Mouse (Mus musculus) adipocyte (in vitro differentiated cells): Measurements from ENCODE around the gene Grik3.

Experiments
- DNase-seq: peaks from one replicate; pipeline ENCODE4 v3.0.0-alpha.2; 2016; ENCODE audit warnings: low spot score

The Grik3 gene

DNA sequence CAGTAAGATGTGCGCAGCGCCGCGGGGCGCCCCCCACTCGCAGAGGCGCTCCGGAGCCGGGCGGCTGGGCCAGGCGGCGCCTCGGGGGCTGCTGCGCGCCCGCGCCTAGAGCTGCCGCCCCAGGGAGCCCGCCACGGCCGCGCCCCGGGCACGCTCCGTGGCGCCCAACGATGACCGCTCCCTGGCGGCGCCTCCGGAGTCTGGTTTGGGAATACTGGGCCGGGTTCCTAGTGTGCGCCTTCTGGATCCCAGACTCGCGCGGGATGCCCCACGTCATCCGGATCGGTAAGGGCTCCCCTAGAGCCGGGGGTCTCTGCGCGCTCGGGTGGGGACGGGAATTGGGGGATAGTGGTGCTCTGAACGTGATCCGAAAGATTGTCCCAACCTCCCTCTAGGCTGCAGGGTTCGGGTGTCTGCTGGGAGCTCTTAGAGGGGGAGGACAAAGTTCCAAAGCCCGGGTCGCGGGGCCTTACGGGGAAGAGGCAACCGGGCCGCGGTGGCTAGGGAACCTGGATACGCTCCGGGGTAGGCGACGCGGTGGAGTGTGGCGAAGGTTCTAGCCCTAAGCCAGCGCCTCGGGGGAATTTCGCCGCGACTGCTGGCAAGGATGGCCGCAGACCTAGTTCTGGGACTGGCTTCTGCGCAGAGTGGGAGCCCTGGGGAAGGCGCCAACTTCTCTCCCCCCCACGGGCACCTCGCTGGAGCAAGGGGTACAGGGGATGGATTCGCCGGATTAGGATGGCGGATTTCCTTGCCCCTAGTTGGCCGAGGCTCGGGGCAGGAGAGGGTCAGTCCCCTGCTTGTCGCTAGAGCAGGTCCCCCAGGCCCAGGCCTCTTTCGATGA is at the start of gene Grik3:
Gene Grik3 (plus strand): TSS at position 40 of the 844 bp plus-strand sequence.
- DNase-seq, result no peak

DNA sequence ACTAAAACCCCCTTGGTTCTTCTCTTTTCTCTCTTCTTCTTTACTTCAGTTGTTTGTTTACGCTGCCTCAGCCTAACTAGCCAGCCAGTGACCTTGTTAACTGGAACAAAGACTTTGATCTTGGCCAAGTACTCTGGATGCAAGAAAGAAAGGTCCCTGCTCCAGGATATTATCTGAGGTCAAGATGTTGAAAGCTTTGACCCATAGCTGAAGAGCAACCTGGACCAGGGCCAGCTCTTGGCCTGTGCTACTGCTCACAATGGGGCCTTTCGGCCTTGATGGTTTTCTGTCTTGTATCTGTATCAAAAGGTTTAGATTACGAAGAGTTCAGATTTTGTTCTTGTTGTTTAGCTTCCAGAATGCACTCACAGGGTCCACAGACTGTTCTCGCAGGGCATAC is 48.7 kb upstream of the Grik3 start:
- DNase-seq, result peak; percentile 3

DNA sequence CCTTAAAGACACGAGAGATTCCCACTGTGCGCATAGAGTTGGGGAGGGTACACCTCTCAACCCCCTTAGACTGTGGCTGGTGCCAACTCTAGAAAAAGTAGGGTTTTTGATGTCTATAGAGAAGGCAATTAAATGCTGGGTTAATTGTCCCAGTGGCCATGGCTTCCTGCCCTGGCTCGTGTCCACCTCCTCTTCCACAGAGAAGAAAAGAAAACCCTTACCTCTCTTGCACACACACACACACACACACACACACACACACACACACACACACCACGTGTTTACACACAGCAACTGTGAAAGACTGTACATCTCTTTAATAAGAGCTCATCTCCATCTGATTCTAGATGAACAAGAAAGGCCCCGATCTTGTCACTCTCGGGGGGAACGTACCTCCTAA is 46.1 kb upstream of the Grik3 start:
- DNase-seq, result no peak

DNA sequence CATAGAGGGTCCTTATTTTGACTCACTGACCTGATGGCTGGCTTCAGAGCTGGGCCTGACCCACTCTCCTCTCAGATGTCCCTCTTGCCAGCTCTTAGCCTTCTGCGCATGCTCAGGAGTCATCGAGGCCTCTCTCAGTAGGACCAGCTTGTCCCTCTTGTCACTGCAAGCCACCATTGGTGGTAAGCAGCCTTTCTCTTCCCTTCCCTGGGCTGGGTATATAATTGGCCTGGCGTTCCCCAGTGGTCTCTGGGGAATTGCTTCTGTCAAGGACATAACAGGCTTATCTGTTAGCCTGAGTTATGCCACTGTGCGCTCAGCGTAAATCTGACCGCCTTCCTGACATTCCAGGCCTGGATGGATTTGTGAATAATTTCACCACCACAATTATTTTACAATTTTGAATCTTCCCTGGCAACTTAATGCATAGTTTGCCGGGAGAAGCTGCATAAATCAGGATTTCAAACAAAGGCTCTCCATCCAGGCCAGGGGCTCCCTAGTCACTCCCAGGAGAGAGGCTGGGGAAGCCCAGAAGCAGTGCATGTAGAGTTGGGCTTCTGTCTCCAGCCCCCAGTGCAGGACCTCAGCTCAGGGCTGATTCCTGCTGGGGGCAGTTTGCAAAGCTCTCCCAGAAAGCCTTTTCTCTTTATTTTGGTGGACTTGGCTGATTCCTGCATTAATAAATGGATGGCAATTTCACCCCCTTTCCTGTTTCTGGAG is 39.7 kb upstream of the Grik3 start:
- DNase-seq, result no peak

DNA sequence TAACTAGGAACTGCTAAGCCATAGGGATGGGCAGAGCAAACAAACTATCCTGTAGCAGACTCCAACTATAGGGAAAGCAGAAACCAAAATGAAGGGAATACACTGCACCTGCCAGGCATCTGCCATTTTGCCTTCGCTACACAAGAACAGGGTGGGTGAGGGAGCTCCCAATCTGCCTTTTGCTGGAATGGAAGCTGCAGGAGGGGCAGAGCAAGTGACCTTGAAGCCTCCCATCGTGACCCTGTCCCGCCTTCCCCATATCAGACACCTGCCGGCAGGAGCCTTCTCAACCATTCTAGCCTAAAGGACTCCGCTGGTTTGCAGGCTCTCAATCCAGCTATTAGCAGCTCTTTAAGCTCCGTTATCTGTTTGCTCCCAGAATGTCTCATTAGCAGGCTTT is 38.7 kb upstream of the Grik3 start:
- no peak for DNase-seq

DNA sequence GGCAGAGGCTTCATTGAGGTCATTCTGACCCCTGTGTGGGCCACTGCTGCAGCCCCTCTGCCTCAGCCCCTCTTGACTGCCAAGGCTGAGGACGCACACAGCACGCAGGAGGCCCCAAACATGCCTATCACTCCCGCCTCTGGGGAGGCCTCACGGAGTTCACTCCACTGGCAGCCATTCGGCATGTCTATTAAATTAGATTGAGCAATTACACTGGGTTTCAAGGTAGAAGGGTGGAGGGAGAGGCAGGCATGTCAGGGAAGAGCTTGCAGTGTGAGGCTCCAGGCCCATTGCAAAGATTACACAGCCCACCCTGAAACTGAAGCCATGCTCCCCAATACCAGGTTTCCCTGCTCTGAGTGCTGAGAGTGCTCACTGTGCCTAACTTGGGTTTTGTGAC is 34.0 kb upstream of the Grik3 start:
- DNase-seq, result no peak

DNA sequence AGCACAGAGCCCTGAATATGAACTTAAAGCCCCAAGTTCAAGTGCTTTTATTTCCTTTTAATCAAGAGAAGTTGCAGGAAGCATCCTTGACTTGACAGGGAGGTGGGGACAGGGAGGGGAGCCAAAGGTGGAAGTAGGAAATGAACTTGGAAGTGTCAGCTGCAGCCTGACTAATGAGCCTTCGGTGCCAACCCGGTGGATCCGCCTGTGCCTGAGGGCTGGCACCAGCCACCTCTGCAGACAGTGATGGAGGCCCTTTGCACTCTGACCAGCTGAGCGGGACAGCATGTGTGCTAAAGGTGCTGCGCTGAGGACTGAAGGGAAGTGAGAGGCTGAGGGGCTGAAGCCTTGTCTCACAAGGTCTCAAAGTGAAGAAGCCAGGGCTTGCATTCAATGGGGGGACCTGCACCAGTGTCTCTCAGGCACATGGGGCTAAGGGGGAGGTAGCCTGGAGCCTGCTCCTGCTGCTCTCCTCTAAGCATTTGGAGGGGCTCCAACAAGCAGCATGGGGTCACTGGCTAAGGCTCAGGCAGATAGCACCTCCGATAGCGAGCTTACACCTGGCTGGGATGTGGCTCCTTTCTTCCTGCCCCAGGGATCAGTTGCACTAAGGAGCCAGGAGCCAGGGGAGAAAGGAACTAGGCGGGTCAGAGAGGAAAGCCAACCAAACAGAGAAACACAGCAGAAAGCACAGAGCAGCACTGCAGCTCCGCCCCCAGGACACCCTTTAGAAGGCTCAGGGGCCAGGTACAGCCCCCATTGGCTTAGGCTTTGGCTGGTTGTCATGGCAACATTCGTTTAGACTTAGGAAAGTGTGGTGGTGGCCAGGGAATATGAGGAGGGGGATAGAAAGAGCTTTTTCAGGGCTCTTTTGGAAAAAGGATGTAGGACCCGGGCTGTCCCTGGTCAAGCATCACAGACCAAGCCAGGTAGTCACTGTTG is 33.1 kb upstream of the Grik3 start:
- no peak for DNase-seq

DNA sequence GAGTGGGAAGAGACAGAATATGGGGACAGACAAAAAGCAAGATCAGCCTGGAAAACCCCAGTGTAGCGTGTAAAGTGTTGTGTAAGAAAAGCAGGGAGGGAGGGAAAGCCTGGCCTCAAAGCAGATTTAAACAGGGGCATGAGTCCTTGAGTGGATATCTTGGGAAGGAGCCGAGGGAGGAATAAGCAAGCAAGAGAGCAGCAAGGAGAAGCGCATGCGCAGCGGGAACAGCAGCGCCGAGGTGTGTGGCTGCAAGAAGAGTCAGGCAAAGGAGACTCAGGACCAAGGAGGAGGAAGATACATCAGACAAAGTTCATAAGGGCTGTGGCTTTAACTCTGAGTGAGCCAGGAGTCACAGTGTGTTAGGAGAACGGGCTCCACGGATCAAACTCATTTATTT is 30.7 kb upstream of the Grik3 start:
- DNase-seq, result no peak

DNA sequence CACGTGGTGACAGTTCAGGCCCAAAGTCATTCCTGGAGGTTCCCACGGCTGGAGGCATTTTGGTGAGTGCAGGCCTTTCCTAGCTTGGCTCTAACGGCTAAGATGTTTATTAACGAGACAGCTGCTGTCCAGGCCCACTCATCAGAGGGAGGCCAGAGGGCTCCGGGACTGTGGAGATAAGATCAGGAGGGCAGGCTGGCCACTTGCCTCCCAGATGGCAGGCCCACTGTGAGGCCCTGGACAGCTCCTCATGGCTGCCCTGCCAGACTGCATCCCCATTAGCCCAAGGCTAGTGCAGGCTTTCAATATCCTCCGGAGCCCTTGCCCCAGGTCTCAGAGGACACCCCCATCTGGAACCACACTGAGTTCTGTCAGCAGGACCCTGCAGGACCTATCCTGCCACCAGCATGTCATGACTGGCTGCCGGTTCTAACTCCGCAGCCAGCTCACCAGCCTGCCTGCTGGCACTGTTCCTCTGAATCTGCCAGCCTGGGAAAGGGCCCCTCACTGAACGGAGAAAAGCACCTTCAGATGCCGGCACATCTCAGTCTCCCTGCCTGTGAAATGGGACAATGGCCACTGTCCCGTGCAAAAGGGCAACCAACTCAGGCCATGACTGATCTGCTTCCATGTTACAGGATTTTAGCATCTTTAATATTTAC is 20.7 kb upstream of the Grik3 start:
- no peak for DNase-seq

DNA sequence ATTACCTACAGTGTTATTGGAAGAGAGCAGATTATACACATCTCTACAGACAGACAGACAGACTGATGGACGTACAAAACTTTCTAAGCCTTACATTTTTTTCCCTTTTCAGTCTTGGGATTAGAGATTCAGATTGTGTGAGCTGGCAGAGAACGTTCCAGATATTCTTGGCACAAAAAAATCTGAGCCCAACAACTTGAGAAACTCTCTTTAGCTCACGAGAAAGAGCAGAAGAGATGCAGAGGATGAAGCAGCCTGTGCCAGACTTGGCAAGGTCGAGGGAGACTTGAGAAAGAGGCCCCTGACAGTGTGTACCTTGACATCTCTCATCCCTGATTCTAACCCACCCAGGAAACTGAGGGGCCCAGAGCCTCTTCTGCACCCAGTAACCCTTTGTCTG is 15.6 kb upstream of the Grik3 start:
- no peak for DNase-seq

DNA sequence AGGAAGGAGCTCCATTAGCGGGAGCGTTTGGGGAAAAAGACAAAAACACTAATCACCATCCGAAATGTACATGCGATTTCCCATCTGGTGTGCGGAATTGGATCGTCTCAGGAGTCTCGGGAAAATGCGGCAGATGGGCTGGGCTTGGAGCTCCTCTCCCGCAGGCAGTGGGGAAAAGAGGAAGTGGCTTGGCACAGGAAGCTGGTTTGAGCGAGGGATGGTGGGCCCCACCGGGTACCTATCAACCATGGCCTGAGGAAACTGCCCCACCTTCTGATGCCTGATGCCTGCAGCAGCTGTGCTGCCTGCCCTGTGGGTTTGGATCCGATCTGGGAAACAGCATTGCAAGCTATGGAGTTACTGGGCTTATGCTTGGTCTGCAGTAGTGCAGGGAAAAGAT is 12.4 kb upstream of the Grik3 start:
- no peak for DNase-seq

DNA sequence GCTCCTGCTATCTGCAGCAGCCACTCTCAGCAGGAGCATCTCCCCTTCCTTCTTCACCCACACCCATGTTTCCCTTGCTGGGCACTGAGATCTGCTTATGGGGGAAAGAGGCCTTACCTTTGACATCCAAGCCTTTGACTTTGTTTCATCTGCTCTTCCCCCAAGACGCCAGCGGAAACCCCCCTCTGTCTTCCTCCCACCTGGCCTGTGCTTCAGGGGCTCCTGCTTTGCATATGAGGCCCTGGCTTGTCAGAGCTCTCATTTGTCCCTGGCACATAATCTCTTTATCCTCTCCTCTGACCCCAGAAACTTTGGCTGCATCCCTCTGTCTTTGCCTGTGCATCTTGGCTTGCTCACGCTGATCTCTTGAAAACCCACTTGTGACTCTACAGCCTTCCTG is 9.2 kb upstream of the Grik3 start:
- DNase-seq, result no peak

DNA sequence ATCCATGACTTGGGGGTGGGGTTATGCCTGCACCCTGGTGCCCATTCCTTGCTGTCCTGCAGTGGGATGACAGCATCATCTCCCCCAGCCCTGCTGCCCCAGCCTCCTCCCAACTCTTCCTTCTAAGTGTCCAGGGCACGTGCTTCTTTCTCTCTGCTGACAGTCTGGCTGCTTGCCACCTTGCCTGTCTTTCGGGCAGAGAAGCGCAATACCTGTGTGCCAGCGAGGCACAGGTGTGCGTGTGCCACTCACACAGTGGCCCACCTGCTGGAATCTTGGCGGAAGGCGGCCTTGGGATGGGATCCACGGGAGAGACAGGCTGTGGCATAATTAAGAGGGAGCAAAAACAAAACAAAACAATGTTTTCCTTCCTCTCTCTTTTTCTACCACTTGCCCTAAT is 6.4 kb upstream of the Grik3 start:
- DNase-seq, result no peak

DNA sequence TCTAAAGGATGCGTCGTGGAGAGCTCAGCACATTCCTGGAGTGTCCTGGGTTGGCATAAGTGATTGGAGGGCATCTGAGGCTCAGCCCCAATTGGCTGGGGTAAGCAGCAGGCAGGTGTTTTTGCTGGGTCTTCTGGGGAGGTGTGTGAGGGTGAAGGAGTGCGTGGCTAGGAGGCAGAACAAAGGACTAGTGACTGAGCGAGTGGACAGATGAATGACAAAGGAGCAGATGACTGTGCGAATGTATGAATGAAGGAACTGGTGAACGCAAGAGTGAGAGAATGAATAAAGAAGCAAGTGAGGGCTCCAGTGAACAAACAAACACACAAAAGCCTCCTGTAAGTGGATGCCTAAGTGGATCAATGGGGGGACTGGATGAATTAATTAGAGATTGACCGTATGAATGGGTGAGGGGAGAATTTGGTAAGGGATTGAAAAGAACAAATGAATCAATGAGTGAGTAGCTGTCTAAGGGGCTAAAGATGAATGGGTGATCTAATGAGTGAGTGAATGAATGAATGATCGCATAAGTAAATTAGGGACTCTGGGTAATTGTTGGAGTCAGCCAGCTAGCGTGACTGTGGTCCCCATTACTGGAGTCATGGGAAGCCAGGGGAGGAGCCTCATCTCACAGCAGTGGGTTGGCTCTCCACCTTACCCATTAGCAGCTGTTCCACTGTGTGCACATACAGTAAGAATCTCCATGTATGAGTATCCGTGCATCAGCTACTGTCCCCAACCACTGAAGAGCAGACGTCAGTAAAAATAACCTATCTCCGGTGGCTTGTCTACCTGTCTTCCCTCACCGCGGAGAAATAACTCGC is 4.9 kb upstream of the Grik3 start:
- no peak for DNase-seq

DNA sequence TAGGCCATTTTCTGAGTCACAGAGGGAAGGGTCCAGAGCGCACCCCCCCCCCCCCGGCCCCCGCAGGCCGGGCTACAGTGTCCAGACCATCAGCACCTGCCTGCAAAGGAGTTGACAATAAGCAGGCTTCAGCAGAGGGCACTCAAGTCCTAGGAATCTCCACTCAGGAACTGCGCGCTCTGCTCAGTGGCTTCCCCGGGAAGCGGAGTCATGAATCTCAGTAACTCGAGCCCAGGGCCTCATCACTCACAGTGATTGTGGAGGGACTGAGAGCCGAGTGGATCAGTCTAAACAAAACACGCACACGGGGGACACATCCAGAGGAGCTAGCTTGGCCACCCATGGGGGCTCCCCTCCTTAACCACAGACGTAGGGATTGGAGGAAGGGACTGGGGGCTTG is 3.9 kb upstream of the Grik3 start:
- DNase-seq, result no peak

DNA sequence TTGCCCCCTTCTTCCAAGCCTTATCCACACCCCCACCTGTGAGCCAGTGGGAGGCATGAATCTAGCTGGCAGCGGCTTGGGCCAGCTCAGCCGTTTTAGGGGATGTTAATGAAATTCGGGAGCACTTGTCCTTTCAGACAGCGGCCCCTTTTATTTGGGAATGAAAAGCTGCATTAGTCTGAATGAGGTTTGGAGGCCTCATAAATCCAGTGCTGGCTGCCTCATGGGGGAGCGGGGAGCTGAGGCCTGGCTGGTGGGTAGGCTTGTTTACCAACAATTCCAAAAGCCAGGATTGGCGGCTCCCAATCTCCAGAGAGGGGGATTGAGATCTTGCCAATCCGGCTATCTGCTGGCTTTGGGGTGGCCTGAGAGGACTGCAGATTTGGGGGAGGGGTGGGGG is 3.5 kb upstream of the Grik3 start:
- no peak for DNase-seq

DNA sequence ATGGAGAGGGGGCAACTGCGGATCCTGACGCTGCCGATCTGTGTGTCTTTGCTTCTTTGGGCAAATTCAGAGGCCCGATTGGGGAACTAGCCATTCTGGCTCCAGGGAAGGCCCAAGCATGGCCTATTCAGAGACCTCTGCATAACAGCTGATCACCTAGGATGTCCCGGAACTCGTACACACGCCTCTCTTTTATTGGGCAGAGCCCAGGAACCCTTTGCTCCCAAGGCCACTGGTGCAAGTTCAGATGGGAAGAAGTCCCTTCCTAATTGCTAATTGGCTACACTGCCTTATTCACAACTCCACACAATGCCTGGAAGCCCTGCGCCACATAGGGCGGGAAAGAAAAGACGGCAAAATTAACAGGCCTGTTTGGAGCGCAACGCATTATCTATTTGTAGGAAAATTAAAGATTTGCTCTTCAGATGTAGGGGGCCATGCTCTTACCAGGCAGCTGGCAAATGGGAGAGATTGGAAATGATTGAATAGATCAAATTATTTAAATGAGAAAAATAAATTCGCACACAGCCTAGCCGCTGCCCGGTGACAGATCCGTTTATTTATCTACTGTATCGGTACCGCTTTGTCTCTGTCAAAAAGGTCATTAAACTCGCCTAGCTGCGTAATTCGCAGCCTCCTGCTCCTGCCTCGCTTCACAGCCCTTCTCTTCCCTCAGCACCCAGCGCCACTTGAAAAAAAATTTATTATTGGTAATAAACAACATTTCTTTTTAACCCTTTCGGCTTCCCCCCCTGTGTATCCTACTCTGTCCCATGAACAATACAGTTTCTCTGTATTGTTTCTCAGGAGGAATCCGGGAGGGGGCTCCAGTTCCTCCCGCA is 1.5 kb upstream of the Grik3 start:
- no peak for DNase-seq

DNA sequence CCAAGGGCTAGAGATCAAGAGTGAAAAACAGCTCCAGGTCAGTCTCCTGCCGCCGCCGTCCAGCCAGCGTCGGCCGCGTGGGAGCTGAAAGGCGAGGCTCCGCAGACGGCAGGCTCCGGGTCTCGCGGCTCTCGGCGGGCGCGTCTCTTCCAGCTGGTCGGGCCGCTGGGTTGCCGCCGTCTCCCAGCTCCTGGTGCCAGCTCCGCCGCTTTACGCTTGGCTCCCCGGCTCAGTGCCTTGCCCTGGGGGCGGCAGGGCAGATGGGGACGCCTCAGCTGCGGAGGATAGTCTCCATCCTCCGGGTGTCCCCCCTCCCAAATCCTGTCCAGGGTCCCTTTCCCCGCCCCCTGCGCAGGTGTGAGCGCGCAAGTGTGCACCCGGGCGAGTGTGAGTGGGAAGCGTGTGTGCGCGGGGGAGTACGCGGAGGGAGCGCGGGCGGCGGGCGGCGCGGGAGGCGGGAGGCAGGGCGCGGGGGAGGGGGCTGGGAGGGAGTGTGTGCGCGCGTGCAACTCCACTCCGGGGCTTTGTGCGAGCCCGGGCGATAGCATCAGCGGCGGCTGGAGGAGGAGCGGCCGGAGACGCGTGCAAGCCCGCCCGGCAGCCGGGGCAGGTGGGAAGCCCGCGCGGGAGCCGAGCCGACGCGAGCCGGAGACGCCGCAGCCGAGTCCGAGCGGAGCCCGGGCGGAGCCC is 454 bp upstream of the Grik3 start:
- DNase-seq, result no peak

DNA sequence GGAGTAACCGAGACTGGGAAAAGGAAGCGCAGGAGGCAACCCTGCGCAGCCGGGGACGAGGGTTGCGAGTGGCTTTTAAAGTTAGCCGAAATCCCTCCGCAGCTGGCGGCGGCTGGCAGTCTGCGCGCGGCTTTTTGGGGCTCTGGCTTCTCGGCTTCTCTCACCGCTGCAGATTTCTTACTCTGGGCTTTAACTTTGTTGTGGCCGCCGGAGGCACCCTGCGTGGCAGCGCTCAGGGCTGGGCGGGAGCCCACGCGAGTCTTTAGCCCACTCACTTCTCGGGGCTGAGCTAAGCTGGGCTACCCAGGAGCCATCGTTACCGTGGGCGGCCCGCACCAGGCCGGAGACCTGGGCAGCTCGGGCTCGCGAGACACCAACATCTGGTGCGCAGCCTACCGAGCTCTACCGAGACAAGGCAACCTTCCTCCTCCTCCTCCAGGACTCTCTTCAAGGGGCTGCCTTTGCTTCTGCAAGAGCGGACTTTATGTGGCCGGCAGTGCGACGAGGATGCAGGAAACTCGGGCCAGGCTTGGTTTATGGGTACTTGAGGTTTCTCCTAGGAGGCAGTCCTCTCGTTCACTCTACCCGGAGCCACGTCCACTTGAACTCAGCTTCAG is 1.1 kb downstream of the Grik3 start:
- no peak for DNase-seq
